Mouse (Mus musculus): ENCODE data around the gene Phf10.
"Not testable (repeated sequence)": the region's sequence is repeated elsewhere in the genome, so short reads cannot be mapped to it uniquely, and the experiment has no call there.

The Phf10 gene

DNA sequence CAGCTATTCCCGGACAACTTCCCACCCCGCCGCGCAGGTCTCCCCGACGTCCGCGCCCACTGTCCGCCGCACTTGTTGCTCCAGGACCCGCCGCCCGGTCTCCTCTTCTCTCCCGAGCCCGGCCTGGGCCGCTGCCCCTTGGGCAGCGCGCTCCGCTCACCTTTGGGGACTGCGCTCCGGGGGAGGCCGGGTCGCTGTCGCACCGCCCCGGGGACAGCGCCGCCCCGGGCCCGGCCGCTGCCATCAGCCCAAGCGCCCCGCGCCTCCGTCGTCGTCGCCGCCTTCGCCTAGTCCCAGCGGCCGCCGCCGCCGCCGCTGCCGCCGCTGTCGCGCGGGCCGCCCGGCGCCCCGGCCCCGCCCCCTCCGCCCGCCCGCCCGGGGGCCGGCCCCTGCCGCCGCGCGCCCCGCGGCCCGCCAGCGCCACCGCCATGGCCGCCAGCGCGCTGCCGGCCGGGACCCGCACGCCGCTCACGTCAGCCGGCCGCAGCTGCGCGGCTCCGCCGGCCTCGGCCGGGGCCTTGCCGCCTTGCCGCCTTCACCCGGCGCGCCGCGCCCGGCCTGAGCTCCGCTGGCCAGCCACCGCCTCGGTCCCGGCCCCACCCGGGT, at the start of gene Phf10:
Gene Phf10, minus strand, starts transcription at position 323 of the 606 bp plus-strand sequence.
- DNase-seq (ENCODE audit: low read depth, low spot score) = peak; percentile 17

DNA sequence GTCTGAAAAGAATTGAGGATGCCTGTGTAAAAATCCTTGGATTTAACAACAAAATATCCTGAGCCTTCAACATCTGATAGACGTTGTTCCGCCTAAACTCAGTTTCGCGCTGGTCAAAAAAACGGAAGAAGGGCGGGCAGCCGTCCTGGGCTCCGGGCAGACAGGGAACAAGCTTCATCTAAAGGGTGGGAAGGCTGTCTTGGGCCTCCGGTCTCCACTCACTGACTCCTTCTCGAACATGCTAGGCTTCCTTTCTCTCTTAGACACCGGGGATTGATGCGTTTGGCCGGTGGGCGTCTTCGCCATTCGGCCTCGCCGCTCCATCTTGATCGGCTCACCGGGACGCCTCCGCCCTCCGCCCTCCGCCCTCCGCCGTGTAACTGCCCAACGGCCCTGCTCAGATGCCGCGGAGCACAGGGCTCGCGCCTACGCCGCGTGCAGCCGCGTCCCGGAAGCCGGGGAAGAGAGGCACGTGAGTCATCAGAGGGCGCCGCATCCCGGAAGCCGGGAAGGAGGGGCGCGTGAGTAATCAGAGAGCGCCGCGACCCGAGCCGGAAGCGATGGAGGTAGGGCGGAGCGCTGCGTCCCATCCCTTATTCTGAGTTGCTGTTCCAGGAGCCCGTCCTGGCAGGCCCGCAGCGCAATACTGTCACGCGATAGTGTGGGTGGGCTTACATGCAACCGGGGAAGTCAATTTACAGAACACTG, 48.8 kb upstream of the Phf10 start, which contains the start of gene Gm3435:
Gene Gm3435, plus strand, starts transcription at position 471 of the 708 bp plus-strand sequence.
- DNase-seq (ENCODE audit: low read depth, low spot score) = not testable (repeated sequence)

DNA sequence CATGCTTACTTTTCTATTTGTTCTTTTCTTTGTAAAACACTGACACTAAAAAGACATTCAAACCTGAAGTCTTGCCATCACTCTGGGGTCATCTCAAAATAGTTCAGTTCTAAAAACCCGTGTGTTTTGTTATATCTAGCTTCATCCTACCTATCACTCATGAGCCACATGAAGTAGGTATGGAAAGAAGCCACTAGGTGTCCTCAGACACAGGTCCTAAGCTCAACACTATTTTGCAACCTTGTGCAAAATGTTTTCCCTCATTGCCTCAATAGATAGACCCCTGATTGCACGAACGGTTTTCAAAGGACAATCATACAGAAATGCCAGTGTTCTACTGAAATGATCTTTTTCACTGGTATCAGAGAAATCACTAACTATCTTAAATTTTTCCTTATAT, 48.0 kb upstream of the Phf10 start:
- not testable (repeated sequence) for DNase-seq (ENCODE audit: low read depth, low spot score)

DNA sequence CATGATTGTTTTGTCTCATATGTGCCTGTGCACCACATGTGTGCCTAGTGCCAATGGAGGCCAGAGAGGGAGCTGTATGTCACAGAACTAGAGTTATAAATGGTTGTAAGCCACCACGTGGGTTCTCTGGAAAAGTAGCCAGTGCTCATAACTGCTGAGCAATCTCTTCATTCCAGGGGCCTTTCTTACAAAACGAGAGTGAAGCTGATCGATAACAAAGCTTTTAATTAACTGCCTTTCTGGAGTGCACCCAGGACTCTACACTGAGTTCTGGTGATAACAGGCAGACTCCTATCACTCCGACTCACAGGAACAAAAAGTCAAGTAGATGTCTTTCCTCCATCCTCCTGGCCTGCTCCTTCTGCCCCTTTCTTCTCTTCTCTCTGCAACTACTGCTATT, 39.0 kb upstream of the Phf10 start:
- DNase-seq (ENCODE audit: low read depth, low spot score) = not testable (repeated sequence)

DNA sequence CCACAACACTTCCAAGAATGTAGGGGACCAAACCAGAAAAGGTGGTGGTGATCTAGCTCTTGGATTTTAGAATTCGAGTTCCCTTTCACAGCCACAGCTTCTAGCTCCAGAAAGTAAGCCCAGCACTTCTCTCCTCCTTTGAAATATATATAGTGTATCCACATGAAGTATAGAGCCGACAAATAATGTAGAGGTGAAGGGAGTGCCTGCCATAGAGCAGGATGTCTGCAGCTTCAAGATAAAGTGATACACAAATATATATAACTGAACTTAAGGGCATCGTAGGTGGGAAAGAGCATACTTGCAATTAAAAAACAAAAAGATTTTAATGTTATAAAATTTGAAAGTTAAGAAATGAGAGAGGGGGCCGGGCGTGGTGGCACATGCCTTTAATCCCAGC, 33.1 kb upstream of the Phf10 start:
- DNase-seq (ENCODE audit: low read depth, low spot score) = not testable (repeated sequence)

DNA sequence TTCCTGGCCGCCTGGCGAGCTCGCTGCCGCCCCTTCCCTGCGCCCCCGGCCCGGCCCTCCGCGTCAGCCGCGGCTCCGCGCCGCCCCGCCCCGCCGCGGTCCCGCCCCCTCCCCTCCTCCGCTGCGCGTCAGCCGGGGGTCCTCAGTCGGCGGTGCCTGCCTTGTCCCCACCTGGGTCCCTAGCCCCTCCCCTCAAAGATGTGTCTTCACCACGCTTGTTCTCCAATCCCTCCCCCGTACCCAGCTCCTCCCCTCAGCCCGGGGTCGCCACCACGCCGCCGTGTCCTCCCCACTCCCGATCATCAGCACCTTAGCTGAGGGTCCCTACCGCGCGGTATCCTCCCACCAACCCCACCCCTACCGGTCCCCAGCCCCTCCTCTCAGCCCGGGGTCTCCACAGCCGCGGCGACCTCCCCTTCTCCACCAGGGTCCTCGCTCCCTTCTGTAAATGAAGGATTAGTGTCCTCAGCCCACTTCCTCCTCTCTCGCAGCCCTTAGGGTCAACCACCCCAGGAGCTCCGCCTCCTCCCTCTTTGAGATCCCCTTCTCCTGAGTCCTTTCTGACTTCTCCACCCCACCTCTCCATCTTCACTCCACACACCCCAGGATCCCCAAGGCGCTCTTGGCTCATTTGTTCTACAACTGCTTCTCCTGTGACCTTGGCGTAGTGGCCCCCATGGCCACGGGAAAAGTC, 32.2 kb upstream of the Phf10 start:
- not testable (repeated sequence) for DNase-seq (ENCODE audit: low read depth, low spot score)

DNA sequence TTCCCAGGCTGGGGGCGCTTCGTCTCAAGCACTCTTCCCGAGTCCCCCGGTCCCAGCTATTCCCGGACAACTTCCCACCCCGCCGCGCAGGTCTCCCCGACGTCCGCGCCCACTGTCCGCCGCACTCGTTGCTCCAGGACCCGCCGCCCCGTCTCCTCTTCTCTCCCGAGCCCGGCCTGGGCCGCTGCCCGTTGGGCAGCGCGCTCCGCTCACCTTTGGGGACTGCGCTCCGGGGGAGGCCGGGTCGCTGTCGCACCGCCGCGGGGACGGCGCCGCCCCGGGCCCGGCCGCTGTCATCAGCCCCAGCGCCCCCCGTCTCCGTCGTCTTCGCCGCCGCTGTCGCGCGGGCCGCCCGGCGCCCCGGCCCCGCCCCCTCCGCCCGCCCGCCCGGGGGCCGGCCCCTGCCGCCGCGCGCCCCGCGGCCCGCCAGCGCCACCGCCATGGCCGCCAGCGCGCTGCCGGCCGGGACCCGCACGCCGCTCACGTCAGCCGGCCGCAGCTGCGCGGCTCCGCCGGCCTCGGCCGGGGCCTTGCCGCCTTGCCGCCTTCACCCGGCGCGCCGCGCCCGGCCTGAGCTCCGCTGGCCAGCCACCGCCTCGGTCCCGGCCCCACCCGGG, 31.6 kb upstream of the Phf10 start:
- not testable (repeated sequence) for DNase-seq (ENCODE audit: low read depth, low spot score)

DNA sequence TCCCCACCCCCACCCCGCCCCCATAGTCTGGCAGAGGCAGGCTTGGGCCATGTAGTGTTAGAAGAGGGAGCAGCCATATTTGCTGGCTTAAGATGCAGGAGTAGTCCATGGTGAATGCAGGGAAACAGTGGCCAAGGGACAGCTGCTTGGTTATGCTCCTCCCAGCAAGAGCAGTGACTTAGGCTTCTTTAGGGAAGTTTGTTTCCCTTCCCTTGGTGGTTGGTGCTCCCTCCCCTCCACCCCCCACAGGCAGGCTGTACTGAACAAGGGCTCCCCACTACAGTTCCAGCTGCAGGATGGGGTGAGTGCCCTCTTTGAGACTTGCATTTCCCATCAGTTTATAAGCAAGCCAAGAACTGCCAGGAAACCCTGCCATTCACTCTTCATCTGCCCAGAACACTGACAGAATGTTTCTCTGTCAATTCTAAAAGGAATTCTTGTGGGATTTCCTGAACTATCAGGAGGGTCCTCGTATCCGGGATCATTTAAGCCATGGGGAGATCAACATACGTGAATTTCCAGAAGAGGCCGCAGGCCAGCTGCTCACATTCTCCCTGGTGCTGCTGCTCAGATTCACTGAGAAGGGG, 29.1 kb upstream of the Phf10 start:
- not testable (repeated sequence) for DNase-seq (ENCODE audit: low read depth, low spot score)

DNA sequence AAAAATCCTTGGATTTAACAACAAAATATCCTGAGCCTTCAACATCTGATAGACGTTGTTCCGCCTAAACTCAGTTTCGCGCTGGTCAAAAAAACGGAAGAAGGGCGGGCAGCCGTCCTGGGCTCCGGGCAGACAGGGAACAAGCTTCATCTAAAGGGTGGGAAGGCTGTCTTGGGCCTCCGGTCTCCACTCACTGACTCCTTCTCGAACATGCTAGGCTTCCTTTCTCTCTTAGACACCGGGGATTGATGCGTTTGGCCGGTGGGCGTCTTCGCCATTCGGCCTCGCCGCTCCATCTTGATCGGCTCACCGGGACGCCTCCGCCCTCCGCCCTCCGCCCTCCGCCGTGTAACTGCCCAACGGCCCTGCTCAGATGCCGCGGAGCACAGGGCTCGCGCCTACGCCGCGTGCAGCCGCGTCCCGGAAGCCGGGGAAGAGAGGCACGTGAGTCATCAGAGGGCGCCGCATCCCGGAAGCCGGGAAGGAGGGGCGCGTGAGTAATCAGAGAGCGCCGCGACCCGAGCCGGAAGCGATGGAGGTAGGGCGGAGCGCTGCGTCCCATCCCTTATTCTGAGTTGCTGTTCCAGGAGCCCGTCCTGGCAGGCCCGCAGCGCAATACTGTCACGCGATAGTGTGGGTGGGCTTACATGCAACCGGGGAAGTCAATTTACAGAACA, 17.4 kb upstream of the Phf10 start, which contains the start of the genes 9030025P20Rik and Gm3417:
Gene 9030025P20Rik, plus strand, starts transcription at position 107 of the 677 bp plus-strand sequence.
Gene Gm3417, minus strand, starts transcription at position 429 of the 677 bp plus-strand sequence.
- not testable (repeated sequence) for DNase-seq (ENCODE audit: low read depth, low spot score)

DNA sequence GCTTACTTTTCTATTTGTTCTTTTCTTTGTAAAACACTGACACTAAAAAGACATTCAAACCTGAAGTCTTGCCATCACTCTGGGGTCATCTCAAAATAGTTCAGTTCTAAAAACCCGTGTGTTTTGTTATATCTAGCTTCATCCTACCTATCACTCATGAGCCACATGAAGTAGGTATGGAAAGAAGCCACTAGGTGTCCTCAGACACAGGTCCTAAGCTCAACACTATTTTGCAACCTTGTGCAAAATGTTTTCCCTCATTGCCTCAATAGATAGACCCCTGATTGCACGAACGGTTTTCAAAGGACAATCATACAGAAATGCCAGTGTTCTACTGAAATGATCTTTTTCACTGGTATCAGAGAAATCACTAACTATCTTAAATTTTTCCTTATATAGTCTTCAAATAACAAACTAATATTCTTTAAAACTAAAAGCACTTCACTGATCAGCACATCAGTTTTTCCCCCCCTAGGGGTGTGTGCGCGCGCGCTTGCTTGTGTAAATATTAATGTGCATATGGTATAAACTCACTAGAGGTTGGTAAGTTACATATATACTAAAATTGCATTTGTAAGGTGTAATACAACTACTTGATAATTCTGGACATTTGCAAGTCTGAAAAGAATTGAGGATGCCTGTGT, 16.8 kb upstream of the Phf10 start:
- DNase-seq (ENCODE audit: low read depth, low spot score) = not testable (repeated sequence)

DNA sequence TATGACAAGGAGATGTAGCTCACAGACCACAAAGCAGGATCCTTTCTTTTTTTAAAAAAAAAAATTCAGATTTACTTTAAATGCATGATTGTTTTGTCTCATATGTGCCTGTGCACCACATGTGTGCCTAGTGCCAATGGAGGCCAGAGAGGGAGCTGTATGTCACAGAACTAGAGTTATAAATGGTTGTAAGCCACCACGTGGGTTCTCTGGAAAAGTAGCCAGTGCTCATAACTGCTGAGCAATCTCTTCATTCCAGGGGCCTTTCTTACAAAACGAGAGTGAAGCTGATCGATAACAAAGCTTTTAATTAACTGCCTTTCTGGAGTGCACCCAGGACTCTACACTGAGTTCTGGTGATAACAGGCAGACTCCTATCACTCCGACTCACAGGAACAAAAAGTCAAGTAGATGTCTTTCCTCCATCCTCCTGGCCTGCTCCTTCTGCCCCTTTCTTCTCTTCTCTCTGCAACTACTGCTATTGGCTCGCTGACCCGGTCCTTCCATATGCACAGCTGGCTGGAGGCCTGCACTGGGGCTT, 7.4 kb upstream of the Phf10 start:
- not testable (repeated sequence) for DNase-seq (ENCODE audit: low read depth, low spot score)

DNA sequence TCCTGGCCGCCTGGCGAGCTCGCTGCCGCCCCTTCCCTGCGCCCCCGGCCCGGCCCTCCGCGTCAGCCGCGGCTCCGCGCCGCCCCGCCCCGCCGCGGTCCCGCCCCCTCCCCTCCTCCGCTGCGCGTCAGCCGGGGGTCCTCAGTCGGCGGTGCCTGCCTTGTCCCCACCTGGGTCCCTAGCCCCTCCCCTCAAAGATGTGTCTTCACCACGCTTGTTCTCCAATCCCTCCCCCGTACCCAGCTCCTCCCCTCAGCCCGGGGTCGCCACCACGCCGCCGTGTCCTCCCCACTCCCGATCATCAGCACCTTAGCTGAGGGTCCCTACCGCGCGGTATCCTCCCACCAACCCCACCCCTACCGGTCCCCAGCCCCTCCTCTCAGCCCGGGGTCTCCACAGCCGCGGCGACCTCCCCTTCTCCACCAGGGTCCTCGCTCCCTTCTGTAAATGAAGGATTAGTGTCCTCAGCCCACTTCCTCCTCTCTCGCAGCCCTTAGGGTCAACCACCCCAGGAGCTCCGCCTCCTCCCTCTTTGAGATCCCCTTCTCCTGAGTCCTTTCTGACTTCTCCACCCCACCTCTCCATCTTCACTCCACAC, 583 bp upstream of the Phf10 start:
- DNase-seq (ENCODE audit: low read depth, low spot score) = not testable (repeated sequence)

DNA sequence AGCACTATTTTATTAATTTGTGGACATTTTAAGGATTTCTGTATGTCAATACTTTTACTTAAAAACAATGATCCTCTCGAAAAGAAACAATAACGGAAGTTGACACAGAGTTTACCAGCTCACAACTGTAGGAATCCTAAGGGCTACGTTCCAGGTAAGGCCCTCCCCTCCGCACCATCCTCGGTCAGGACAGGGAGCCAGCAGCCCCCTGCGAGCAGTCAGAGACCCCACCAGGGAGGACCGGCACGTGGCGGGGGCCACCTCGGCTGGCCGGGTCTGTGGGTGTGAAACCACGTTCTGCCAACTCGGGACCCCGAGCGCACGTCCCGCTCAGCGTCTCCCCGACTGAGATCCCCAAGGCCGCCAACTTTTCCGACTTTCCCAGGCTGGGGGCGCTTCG, 553 bp downstream of the Phf10 start:
- peak; percentile 36 for DNase-seq (ENCODE audit: low read depth, low spot score)

DNA sequence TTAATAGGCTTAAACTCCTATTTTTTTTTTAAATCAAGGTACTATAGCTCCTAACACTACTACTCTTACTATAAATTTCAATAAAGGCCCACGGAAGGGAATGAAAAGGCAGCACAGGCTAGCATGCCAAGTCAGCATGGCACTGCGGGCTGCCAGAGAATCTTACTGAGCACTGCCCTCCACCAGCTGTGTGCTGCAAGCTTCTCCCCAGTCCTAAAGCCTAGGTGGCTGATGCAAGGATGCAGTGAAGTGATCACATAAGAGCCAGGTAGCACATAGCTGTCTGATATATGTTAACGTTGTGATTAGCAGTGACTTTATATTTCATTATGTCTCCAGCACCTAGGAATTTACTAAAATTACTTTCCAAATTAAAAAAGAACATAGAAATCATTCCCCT, 1.1 kb downstream of the Phf10 start:
- DNase-seq (ENCODE audit: low read depth, low spot score) = no peak

DNA sequence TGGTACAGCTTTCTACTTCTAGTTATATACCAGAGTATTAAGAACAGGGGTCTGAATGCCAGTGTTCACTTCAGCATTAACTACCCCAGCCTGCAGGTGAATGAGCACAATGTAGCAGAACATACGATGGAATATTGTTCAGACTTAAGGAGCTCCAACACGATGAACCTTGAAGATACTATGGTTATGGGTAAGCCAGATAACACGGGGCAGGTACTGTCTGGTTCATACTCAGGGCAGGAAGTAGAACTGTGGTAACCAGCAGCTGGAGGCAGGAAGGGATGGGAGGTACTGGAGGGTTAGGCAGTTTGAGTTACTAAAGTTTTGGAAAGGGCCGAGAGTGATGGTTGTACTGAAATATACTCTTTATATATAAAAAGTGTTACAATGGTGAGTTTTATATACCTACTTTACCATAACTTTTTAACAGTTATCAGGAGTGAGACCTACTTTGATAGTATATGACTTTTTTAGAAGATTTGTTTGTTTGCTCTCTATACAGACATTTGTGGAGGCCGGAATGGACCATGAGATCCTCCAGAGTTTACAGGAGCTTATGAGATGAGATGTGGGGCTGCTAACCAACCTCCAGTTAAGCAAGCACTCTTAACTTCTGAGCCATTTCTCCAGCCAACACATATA, 2.3 kb downstream of the Phf10 start:
- DNase-seq (ENCODE audit: low read depth, low spot score) = no peak

DNA sequence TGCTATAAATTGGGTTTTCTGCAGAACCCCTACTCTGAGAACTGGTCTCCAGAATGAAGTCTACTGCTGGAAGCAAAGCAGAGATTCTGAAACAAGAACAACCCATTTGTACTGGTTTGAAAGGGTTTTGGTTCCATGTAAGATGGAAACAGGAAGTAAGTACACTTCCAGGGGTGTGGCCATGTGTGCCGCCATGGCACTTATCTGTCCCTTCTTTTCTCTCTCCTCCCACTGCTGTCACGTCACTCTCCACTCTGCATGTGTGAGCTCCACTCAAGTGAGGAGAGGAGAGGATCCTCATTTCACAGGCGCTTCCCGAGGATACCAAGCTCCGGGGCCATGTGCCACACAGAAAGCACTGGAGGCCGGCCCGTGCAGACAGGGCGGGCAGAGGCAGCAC, 7.6 kb downstream of the Phf10 start:
- DNase-seq (ENCODE audit: low read depth, low spot score) = peak; percentile 65

DNA sequence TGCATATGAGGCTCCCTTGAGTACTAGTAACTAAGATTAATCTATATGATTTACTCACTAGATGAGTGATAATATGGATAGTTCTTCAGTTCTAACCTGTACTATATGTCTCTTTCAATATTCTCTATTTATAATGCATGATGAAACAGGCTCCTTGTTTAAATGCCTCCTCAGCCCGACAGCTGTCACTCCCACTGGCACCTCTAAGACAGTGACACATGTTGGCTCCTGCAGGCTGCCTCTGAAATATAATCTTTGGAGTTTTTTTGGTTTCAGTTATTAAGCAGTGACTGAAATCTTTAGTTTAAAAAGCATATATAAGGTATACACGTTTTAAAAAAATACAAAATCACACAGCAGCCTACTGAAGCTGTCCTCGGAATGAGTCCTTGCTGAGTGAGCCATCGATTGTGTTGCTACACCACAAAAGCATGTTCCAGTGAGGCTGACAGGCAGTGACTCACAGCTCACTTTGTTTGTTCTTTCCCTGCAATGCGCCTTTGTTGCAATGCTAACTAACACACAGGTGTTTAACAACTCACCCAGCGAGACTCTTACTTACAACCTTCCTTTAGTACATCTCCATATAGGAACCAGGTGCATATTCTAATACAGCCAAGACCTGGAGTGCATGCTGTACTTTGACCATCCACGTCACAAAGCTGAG, 11.8 kb downstream of the Phf10 start:
- DNase-seq (ENCODE audit: low read depth, low spot score) = no peak

DNA sequence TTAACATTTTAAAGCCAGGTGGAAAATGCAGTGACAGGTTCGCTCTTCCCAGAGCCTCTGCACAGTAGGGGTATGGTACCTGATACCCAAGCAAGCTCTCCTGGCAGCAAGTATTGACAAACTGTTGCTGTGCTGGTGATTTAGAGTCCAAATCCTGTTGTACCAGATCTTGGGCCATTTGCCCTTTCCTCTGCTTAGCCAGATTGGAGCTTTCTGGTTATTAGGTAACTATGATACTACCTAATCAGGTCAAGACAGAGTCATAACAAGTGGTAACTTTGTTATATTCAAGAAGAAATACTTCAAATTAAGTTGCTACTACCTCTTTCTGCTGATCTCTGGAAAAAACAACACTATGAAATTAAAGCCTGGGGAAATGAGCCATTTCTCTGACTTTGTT, 16.5 kb downstream of the Phf10 start:
- DNase-seq (ENCODE audit: low read depth, low spot score) = no peak

DNA sequence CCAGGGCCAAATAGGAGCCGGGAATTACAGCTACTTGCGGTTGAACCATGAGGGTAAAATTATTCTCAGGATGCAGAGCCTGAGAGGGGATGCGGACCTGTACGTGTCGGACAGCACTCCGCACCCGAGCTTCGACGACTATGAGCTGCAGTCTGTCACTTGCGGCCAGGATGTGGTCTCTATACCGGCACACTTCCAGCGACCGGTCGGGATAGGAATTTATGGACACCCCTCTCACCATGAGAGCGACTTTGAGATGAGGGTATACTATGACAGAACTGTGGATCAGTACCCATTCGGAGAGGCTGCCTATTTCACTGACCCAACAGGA, 17.4 kb downstream of the Phf10 start:
- no peak for DNase-seq (ENCODE audit: low read depth, low spot score)
